Mouse (Mus musculus): Measurements from ENCODE around the gene Pgs1. TPM values are rescaled to one million over a fixed set of nuclear protein-coding genes. Genes with fewer than 3 reads are reported as not detected.
A peak's percentile ranks its signal among the peaks of the same experiment; 100 is the strongest.

The Pgs1 gene
- polyA plus RNA-seq, 1 experiment from 2014 or later: 14.6 TPM

GRCm38 (mm10) chr11:117971100-117971499, 15.0 kb upstream of the Pgs1 start:
- Histone ChIP-seq H3K4me1 (replicated peaks) (peaks cover 80% of the 10 kb centered on the region), H3K27ac (replicated peaks) (no peak overlapping the region), H3K9ac (no peak overlapping the region), H3K4me3 (replicated peaks) (no peak overlapping the region), H3K27me3 (peaks cover 89% of the 10 kb centered on the region), H3K9me3 (replicated peaks) (no peaks in the 10 kb centered on the region), H3K4me2 (no peak overlapping the region), H3K36me3 (replicated peaks) (peaks cover 19% of the 10 kb centered on the region)
- 63% methylated on average over 6 of the region's 6 CpGs for WGBS (ENCODE audit: insufficient replicate concordance)
- ATAC-seq (ENCODE audit: insufficient read depth): no peak

GRCm38 (mm10) chr11:117971646-117972242, 14.3 kb upstream of the Pgs1 start:
- Histone ChIP-seq H3K4me3 (replicated peaks) (no peak overlapping the region), H3K4me2 (no peak overlapping the region), H3K36me3 (replicated peaks) (peaks cover 13% of the 10 kb centered on the region), H3K9me3 (replicated peaks) (no peaks in the 10 kb centered on the region), H3K27ac (replicated peaks) (no peak overlapping the region), H3K4me1 (replicated peaks) (peaks cover 76% of the 10 kb centered on the region), H3K9ac (no peak overlapping the region), H3K27me3 (peaks cover 89% of the 10 kb centered on the region)
- no peak for ATAC-seq (ENCODE audit: insufficient read depth)
- WGBS (ENCODE audit: insufficient replicate concordance): 39% methylated on average over 2 of the region's 2 CpGs

GRCm38 (mm10) chr11:117972656-117973558, 13.2 kb upstream of the Pgs1 start:
- H3K4me2 ChIP-seq: no peak overlapping the region
- H3K4me1 ChIP-seq (replicated peaks): peaks cover 65% of the 10 kb centered on the region
- no peak overlapping the region for H3K27ac ChIP-seq (replicated peaks)
- H3K9ac ChIP-seq: no peak overlapping the region
- H3K27me3 ChIP-seq: peaks cover 79% of the 10 kb centered on the region
- H3K36me3 ChIP-seq (replicated peaks): peaks cover 1% of the 10 kb centered on the region
- WGBS (ENCODE audit: insufficient replicate concordance): 43% methylated on average over 11 of the region's 11 CpGs
- H3K4me3 ChIP-seq (replicated peaks): no peak overlapping the region
- ATAC-seq (ENCODE audit: insufficient read depth): no peak
- H3K9me3 ChIP-seq (replicated peaks): no peaks in the 10 kb centered on the region

- Histone ChIP-seq H3K9ac (no peak overlapping the region), H3K4me3 (replicated peaks) (no peak overlapping the region), H3K27me3 (peaks cover 72% of the 10 kb centered on the region), H3K4me1 (replicated peaks) (peaks cover 58% of the 10 kb centered on the region), H3K27ac (replicated peaks) (no peak overlapping the region), H3K36me3 (replicated peaks) (no peaks in the 10 kb centered on the region), H3K9me3 (replicated peaks) (no peaks in the 10 kb centered on the region), H3K4me2 (no peak overlapping the region)
- WGBS (ENCODE audit: insufficient replicate concordance): 39% methylated on average over 5 of the region's 5 CpGs
- no peak for ATAC-seq (ENCODE audit: insufficient read depth)
Observed at GRCm38 (mm10) chr11:117973569-117973968, 12.5 kb upstream of the Pgs1 start.

GRCm38 (mm10) chr11:117974327-117975125, 11.6 kb upstream of the Pgs1 start:
- no peak overlapping the region for H3K9ac ChIP-seq
- H3K4me3 ChIP-seq (replicated peaks): no peak overlapping the region
- WGBS (ENCODE audit: insufficient replicate concordance): 13% methylated on average over 14 of the region's 14 CpGs
- H3K27me3 ChIP-seq: peaks cover 68% of the 10 kb centered on the region
- no peak overlapping the region for H3K27ac ChIP-seq (replicated peaks)
- H3K4me1 ChIP-seq (replicated peaks): peaks cover 49% of the 10 kb centered on the region
- no peak for ATAC-seq (ENCODE audit: insufficient read depth)
- no peaks in the 10 kb centered on the region for H3K9me3 ChIP-seq (replicated peaks)
- no peaks in the 10 kb centered on the region for H3K36me3 ChIP-seq (replicated peaks)
- no peak overlapping the region for H3K4me2 ChIP-seq

GRCm38 (mm10) chr11:117975211-117975967, 10.7 kb upstream of the Pgs1 start:
- no peak for ATAC-seq (ENCODE audit: insufficient read depth)
- no peak overlapping the region for H3K9ac ChIP-seq
- H3K4me2 ChIP-seq: no peak overlapping the region
- H3K4me3 ChIP-seq (replicated peaks): no peak overlapping the region
- H3K27me3 ChIP-seq: peaks cover 64% of the 10 kb centered on the region
- H3K9me3 ChIP-seq (replicated peaks): no peaks in the 10 kb centered on the region
- peaks cover 41% of the 10 kb centered on the region for H3K4me1 ChIP-seq (replicated peaks)
- H3K27ac ChIP-seq (replicated peaks): 0 out of 2 replicates have a peak overlapping the region, but pooled peaks have one; percentile 19
- 36% methylated on average over 18 of the region's 18 CpGs for WGBS (ENCODE audit: insufficient replicate concordance)
- H3K36me3 ChIP-seq (replicated peaks): no peaks in the 10 kb centered on the region

- Histone ChIP-seq H3K27ac (replicated peaks) (0 out of 2 replicates have a peak overlapping the region, but pooled peaks have one; percentile 19), H3K9me3 (replicated peaks) (no peaks in the 10 kb centered on the region), H3K27me3 (peaks cover 63% of the 10 kb centered on the region), H3K36me3 (replicated peaks) (no peaks in the 10 kb centered on the region), H3K9ac (no peak overlapping the region), H3K4me3 (replicated peaks) (no peak overlapping the region), H3K4me2 (no peak overlapping the region), H3K4me1 (replicated peaks) (peaks cover 36% of the 10 kb centered on the region)
- ATAC-seq (ENCODE audit: insufficient read depth): no peak
- 21% methylated on average over 8 of the region's 8 CpGs for WGBS (ENCODE audit: insufficient replicate concordance)
Observed at GRCm38 (mm10) chr11:117976081-117976582, 10.0 kb upstream of the Pgs1 start.

- Histone ChIP-seq H3K27me3 (peaks cover 52% of the 10 kb centered on the region), H3K27ac (replicated peaks) (no peak overlapping the region), H3K9ac (no peak overlapping the region), H3K36me3 (replicated peaks) (no peaks in the 10 kb centered on the region), H3K4me2 (no peak overlapping the region), H3K4me3 (replicated peaks) (no peak overlapping the region), H3K4me1 (replicated peaks) (peaks cover 27% of the 10 kb centered on the region), H3K9me3 (replicated peaks) (no peaks in the 10 kb centered on the region)
- no peak for ATAC-seq (ENCODE audit: insufficient read depth)
- 39% methylated on average over 5 of the region's 5 CpGs for WGBS (ENCODE audit: insufficient replicate concordance)
Observed at GRCm38 (mm10) chr11:117977694-117978360, 8.3 kb upstream of the Pgs1 start.

GRCm38 (mm10) chr11:117979388-117979787, 6.7 kb upstream of the Pgs1 start:
- no peaks in the 10 kb centered on the region for H3K36me3 ChIP-seq (replicated peaks)
- no peak overlapping the region for H3K4me3 ChIP-seq (replicated peaks)
- H3K9ac ChIP-seq: no peak overlapping the region
- no peak overlapping the region for H3K4me2 ChIP-seq
- no peak for ATAC-seq (ENCODE audit: insufficient read depth)
- H3K27me3 ChIP-seq: peaks cover 42% of the 10 kb centered on the region
- no peaks in the 10 kb centered on the region for H3K9me3 ChIP-seq (replicated peaks)
- peaks cover 18% of the 10 kb centered on the region for H3K4me1 ChIP-seq (replicated peaks)
- WGBS (ENCODE audit: insufficient replicate concordance): 60% methylated on average over 7 of the region's 7 CpGs
- no peak overlapping the region for H3K27ac ChIP-seq (replicated peaks)

GRCm38 (mm10) chr11:117982426-117982825, 3.7 kb upstream of the Pgs1 start:
- Histone ChIP-seq H3K9me3 (replicated peaks) (no peaks in the 10 kb centered on the region), H3K9ac (no peak overlapping the region), H3K36me3 (replicated peaks) (no peaks in the 10 kb centered on the region), H3K27me3 (peaks cover 17% of the 10 kb centered on the region), H3K4me1 (replicated peaks) (peaks cover 12% of the 10 kb centered on the region), H3K27ac (replicated peaks) (no peak overlapping the region), H3K4me2 (no peak overlapping the region), H3K4me3 (replicated peaks) (no peak overlapping the region)
- WGBS (ENCODE audit: insufficient replicate concordance): 58% methylated on average over 5 of the region's 5 CpGs
- ATAC-seq (ENCODE audit: insufficient read depth): no peak

Data from liver, embryonic 15.5 days (tissue).